Mouse (Mus musculus) NIH3T3 (cell line): ENCODE results near the gene Calcoco2.
"Not testable (repeated sequence)": the region's sequence is repeated elsewhere in the genome, so short reads cannot be mapped to it uniquely, and the experiment has no call there.

Experiments
- DNase-seq: peaks from one replicate; pipeline ENCODE4 v3.0.0-alpha.2; 2012; ENCODE audit warnings: low read depth

The Calcoco2 gene

GRCm38 (mm10) chr11:96111751-96112150 is at the start of gene Calcoco2:
Gene Calcoco2, minus strand, starts transcription at chr11:96111964.
- DNase-seq: no peak

- DNase-seq: no peak
Observed at GRCm38 (mm10) chr11:96147471-96147870, 35.7 kb upstream of the Calcoco2 start.

- peak; percentile 79 for DNase-seq
Observed at GRCm38 (mm10) chr11:96145622-96146270, 34.0 kb upstream of the Calcoco2 start.

GRCm38 (mm10) chr11:96143766-96144165 is 32.0 kb upstream of the Calcoco2 start:
- DNase-seq: peak; percentile 69

GRCm38 (mm10) chr11:96140726-96141175 is 29.0 kb upstream of the Calcoco2 start:
- DNase-seq: peak; percentile 95

- no peak for DNase-seq
Observed at GRCm38 (mm10) chr11:96135847-96136246, 24.1 kb upstream of the Calcoco2 start.

GRCm38 (mm10) chr11:96133239-96133865 is 21.6 kb upstream of the Calcoco2 start, which contains the start of gene Ttll6:
Gene Ttll6, plus strand, starts transcription at chr11:96133786.
- peak; percentile 83 for DNase-seq

GRCm38 (mm10) chr11:96130606-96131005 is 18.8 kb upstream of the Calcoco2 start:
- DNase-seq: peak; percentile 58

- no peak for DNase-seq
Observed at GRCm38 (mm10) chr11:96124052-96124914, 12.5 kb upstream of the Calcoco2 start.

- DNase-seq: peak; percentile 26
Observed at GRCm38 (mm10) chr11:96122806-96123205, 11.0 kb upstream of the Calcoco2 start.

GRCm38 (mm10) chr11:96119401-96119800 is 7.6 kb upstream of the Calcoco2 start:
- DNase-seq: no peak

- not testable (repeated sequence) for DNase-seq
Observed at GRCm38 (mm10) chr11:96116925-96117324, 5.2 kb upstream of the Calcoco2 start.

- DNase-seq: no peak
Observed at GRCm38 (mm10) chr11:96116116-96116515, 4.4 kb upstream of the Calcoco2 start.

- no peak for DNase-seq
Observed at GRCm38 (mm10) chr11:96115416-96115815, 3.7 kb upstream of the Calcoco2 start.

GRCm38 (mm10) chr11:96114077-96114476 is 2.3 kb upstream of the Calcoco2 start:
- peak; percentile 49 for DNase-seq

- not testable (repeated sequence) for DNase-seq
Observed at GRCm38 (mm10) chr11:96110950-96111349, 814 bp downstream of the Calcoco2 start.

- peak; percentile 74 for DNase-seq
Observed at GRCm38 (mm10) chr11:96108376-96108775, 3.4 kb downstream of the Calcoco2 start.

GRCm38 (mm10) chr11:96093361-96093760 is 18.4 kb downstream of the Calcoco2 start:
- DNase-seq: peak; percentile 78

- DNase-seq: peak; percentile 28
Observed at GRCm38 (mm10) chr11:96092674-96093291, 19.0 kb downstream of the Calcoco2 start.

GRCm38 (mm10) chr11:96091073-96091472 is 20.7 kb downstream of the Calcoco2 start:
- peak; percentile 67 for DNase-seq

GRCm38 (mm10) chr11:96087981-96088380 is 23.8 kb downstream of the Calcoco2 start:
- no peak for DNase-seq

GRCm38 (mm10) chr11:96082682-96083081 is 29.1 kb downstream of the Calcoco2 start:
- DNase-seq: no peak
